8 mouse cellular contexts compared by ENCODE assay signal in genomic region chr10:75704212-75705185, GRCm38 (mm10). TPM values are rescaled to one million over a fixed set of nuclear protein-coding genes. Genes with fewer than 3 reads are reported as not detected.
DNase-seq lines count a peak whose midpoint lies in the region; ATAC-seq and TF ChIP-seq lines count a peak whose summit lies in the region.

No protein-coding gene starts in this region.

- peak overlapping the region; percentile 1 for H3K4me2 ChIP-seq in hindbrain, postnatal 0 days (ENCODE audit: low read depth, low read length)
- no peak overlapping the region for H3K4me2 ChIP-seq in midbrain, postnatal 0 days (ENCODE audit: low read depth, low read length, poor library complexity, severe bottlenecking)

- intact Hi-C loops in left cerebral cortex, postnatal 14 days (cut with DNase I), result loop anchor here (5.0 to 10.0 kb wide), 2 partner anchors 67 to 120 kb away; partner anchors contain the start of gene Ggt5

- in situ Hi-C loops in Patski (cut with MboI; ENCODE audit: low pct_unique_long_range_greater_than_20kb), result loop anchor here (5.0 kb wide), 1 partner anchor 117 kb away; the partner anchor contains the start of gene Ggt5

- no peak overlapping the region for H3K4me3 ChIP-seq in hindbrain, postnatal 0 days (ENCODE audit: low read length)
- H3K4me3 ChIP-seq in midbrain, postnatal 0 days (ENCODE audit: low read depth, low read length), result no peak overlapping the region

- H3K9ac ChIP-seq in hindbrain, postnatal 0 days (replicated peaks; ENCODE audit: low read length), result no peak overlapping the region
- no peak overlapping the region; the same call in 1 of the 2 replicates for H3K9ac ChIP-seq in midbrain, postnatal 0 days (replicated peaks; ENCODE audit: low read length, poor library complexity, severe bottlenecking)

- H3K9me3 ChIP-seq in hindbrain, postnatal 0 days (ENCODE audit: low read length), result no peaks in the 10 kb centered on the region
- H3K9me3 ChIP-seq in midbrain, postnatal 0 days (ENCODE audit: low read length), result no peaks in the 10 kb centered on the region

- peaks cover 10% of the 10 kb centered on the region; the same call in 1 of the 2 replicates for H3K4me1 ChIP-seq in hindbrain, postnatal 0 days (ENCODE audit: insufficient read depth, low read length)
- peaks cover 8% of the 10 kb centered on the region; the same call in 1 of the 2 replicates for H3K4me1 ChIP-seq in midbrain, postnatal 0 days (ENCODE audit: insufficient read depth, low read length)

- H3K36me3 ChIP-seq in hindbrain, postnatal 0 days (ENCODE audit: insufficient read depth, low read length), result peaks cover 19% of the 10 kb centered on the region; the same call in 1 of the 2 replicates
- H3K36me3 ChIP-seq in midbrain, postnatal 0 days (ENCODE audit: insufficient read depth, low read length), result peaks cover 22% of the 10 kb centered on the region

- peak; percentile 99 for DNase-seq in Patski (ENCODE audit: low read depth, low spot score)
- peak; percentile 98 for DNase-seq in cerebellum, adult 11 months
- DNase-seq in frontal cortex, postnatal 14 days (ENCODE audit: low spot score in 2 of 2), result peak; percentile 81 to 86
- DNase-seq in hindbrain, postnatal 0 days (ENCODE audit: low spot score), result peak; percentile 97
- peak; percentile 90 to 97 for DNase-seq in left cerebral cortex, postnatal 14 days (ENCODE audit: low spot score in 2 of 2)
- DNase-seq in midbrain, postnatal 0 days (ENCODE audit: low spot score), result peak; percentile 99
- peak; percentile 32 for DNase-seq in urinary bladder, postnatal 10 days (ENCODE audit: low spot score)

- H3K27me3 ChIP-seq in Patski, result no peaks in the 10 kb centered on the region
- H3K27me3 ChIP-seq in hindbrain, postnatal 0 days (ENCODE audit: insufficient read depth, low read length), result no peaks in the 10 kb centered on the region
- no peaks in the 10 kb centered on the region for H3K27me3 ChIP-seq in midbrain, postnatal 0 days (ENCODE audit: insufficient read depth, low read length)

- H3K27ac ChIP-seq in hindbrain, postnatal 0 days, result peak overlapping the region; percentile 80
- peak overlapping the region; percentile 68 for H3K27ac ChIP-seq in midbrain, postnatal 0 days (ENCODE audit: low read depth, low read length)

- TF ChIP-seq CTCF in Patski (IDR thresholded peaks at IDR 0.05), result no peak
- peak; percentile 64 for TF ChIP-seq CTCF in hindbrain, postnatal 0 days (IDR thresholded peaks at IDR 0.05; ENCODE audit: low read depth)
- TF ChIP-seq CTCF in midbrain, postnatal 0 days (IDR thresholded peaks at IDR 0.05), result peak; percentile 63

- peak; percentile 91 for ATAC-seq in Patski
- ATAC-seq in hindbrain, postnatal 0 days, result peak; percentile 94
- peak; percentile 90 for ATAC-seq in midbrain, postnatal 0 days (ENCODE audit: low FRiP score)
- no peak for ATAC-seq in megakaryocyte, adult 5-6 weeks (ENCODE audit: poor library complexity, severe bottlenecking)

- POLR2A ChIA-PET in Patski (lab: Charles Lee), result no interaction called here

- CTCF ChIA-PET in Patski (lab: Charles Lee), result interaction anchor here (0.7 to 4.5 kb wide), 14 partner anchors 12 to 247 kb away, joined by 3 to 33 read pairs (median 4); partner anchors contain the start of genes Cabin1 and Ggt5

- WGBS in hindbrain, postnatal 0 days, result 31% methylated on average over 15 of the region's 15 CpGs
- 22% methylated on average over 15 of the region's 15 CpGs for whole genome bisulfite sequencing in midbrain, postnatal 0 days

RNA-seq across cellular contexts. Expression of gene Cabin1, which starts 59.6 kb away (rescaled TPM):
- polyA plus RNA-seq in Patski (2021), result 40.7 TPM
- total RNA-seq in hindbrain, postnatal 0 days (2014; rRNA removed), result 92.9 and 96.4 TPM in 2 replicates
- polyA plus RNA-seq in hindbrain, postnatal 0 days (2015; fragmentation: Nextera tagmentation; extraction: Ambion mirVana), result 30.1 and 33.6 TPM in 2 replicates
- total RNA-seq in left cerebral cortex, postnatal 14 days (2021), result 10 to 100 TPM; 79.8 to 82.9 TPM
- 83.4 and 93.3 TPM in 2 replicates for total RNA-seq in midbrain, postnatal 0 days (2014; rRNA removed)
- 30.1 and 31.6 TPM in 2 replicates for polyA plus RNA-seq in midbrain, postnatal 0 days (2015; fragmentation: Nextera tagmentation; extraction: Ambion mirVana)
- 23.7 and 24.0 TPM in 2 replicates for total RNA-seq in megakaryocyte, adult 5-6 weeks (2015)
- 19.4 and 20.7 TPM in 2 replicates for total RNA-seq in megakaryocyte, adult 5-6 weeks (2017)

Comparison
In these comparisons a context has a peak if more than half of its experiments do, and no peak if none do; other contexts are left out.
1. DNase-seq: peak in every context shown above with its lines; median percentile 99 in Patski; 99 in midbrain, postnatal 0 days; 98 in cerebellum, adult 11 months; 97 in hindbrain, postnatal 0 days; 94 in left cerebral cortex, postnatal 14 days; 84 in frontal cortex, postnatal 14 days; 32 in urinary bladder, postnatal 10 days.